Mouse (Mus musculus) CH12.LX (cell line): ENCODE results near the gene Gmpr2. TPM values are rescaled to one million over a fixed set of nuclear protein-coding genes. Genes with fewer than 3 reads are reported as not detected.

Experiments
- DNase-seq: peaks from one replicate; pipeline ENCODE4 v3.0.0-alpha.2; 2013; ENCODE audit errors: extremely low read depth
- H3K27ac ChIP-seq: 2 replicates; pipeline ENCODE4 v1.5.1; 2012; ENCODE audit warnings: low read depth, mild to moderate bottlenecking, control low read depth, moderate library complexity; ENCODE audit not compliant: insufficient read depth
- H3K27me3 ChIP-seq: replicated peaks from 2 replicates; pipeline ENCODE3; 2012; ENCODE audit warnings: inconsistent platforms
- H3K36me3 ChIP-seq, 2 experiments: replicated peaks in 1 of 2; 2 replicates each; pipeline versions ENCODE3 to v1.6.1; 2012; ENCODE audit warnings: inconsistent platforms in 1 of 2, low read length in 1 of 2, mild to moderate bottlenecking in 1 of 2, mixed read lengths in 1 of 2, moderate library complexity in 1 of 2; ENCODE audit not compliant: control insufficient read depth in 1 of 2, insufficient read depth in 1 of 2
- H3K4me1 ChIP-seq, 2 experiments: 2 replicates each; pipeline ENCODE4 v1.6.1; 2012; ENCODE audit warnings: inconsistent platforms in 1 of 2, moderate library complexity in 1 of 2; ENCODE audit not compliant: insufficient read depth in 2 of 2, control insufficient read depth in 1 of 2
- H3K4me2 ChIP-seq: 2 replicates; pipeline ENCODE4 v1.6.1; 2012; ENCODE audit warnings: low read depth, mild to moderate bottlenecking, control low read depth; ENCODE audit not compliant: poor library complexity, insufficient read depth, severe bottlenecking
- H3K4me3 ChIP-seq, 3 experiments: fragments of 150-350 bp in 1 of 3; sonication (generic) in 1 of 3; replicated peaks in 1 of 3; 2 replicates each; pipeline versions ENCODE3 to v1.5.1; 2011 to 2012; ENCODE audit warnings: low read depth in 2 of 3, low read length in 2 of 3, mild to moderate bottlenecking in 2 of 3, moderate library complexity in 2 of 3, control low read depth in 1 of 3, improper control_type of control experiment in 1 of 3, inconsistent platforms in 1 of 3, mixed read lengths in 1 of 3; ENCODE audit not compliant: poor library complexity in 1 of 3
- H3K79me2 ChIP-seq: replicated peaks from 2 replicates; pipeline ENCODE4 v1.6.1; 2012; ENCODE audit warnings: mild to moderate bottlenecking, moderate library complexity; ENCODE audit not compliant: control insufficient read depth, poor library complexity, insufficient read depth, severe bottlenecking; ENCODE audit errors: extremely low read depth
- H3K9ac ChIP-seq: 2 replicates; pipeline ENCODE4 v1.6.1; 2012; ENCODE audit warnings: low read depth, mild to moderate bottlenecking, control low read depth, moderate library complexity; ENCODE audit not compliant: insufficient read depth
- H3K9me3 ChIP-seq: replicated peaks from 2 replicates; pipeline ENCODE3; 2012; ENCODE audit warnings: low read length, inconsistent platforms, mixed read lengths
- E2F4 ChIP-seq: IDR thresholded peaks from 2 replicates; pipeline ENCODE4 v1.6.1; 2011; ENCODE audit warnings: low read depth, low read length, improper control_type of control experiment; ENCODE audit not compliant: insufficient replicate concordance
- ELF1 ChIP-seq: IDR thresholded peaks from 2 replicates; pipeline ENCODE4 v1.6.1; 2014; ENCODE audit warnings: low read depth, mild to moderate bottlenecking, inconsistent platforms, low read length, improper control_type of control experiment
- ETS1 ChIP-seq: conservative IDR thresholded peaks from 2 replicates; pipeline ENCODE4 v1.6.1; 2012; ENCODE audit warnings: low read depth, mild to moderate bottlenecking, inconsistent platforms, low read length, improper control_type of control experiment, moderate library complexity
- HCFC1 ChIP-seq: IDR thresholded peaks from 2 replicates; pipeline ENCODE4 v1.6.1; 2012; ENCODE audit warnings: low read depth, mild to moderate bottlenecking, inconsistent platforms, low read length, improper control_type of control experiment
- IRF4 ChIP-seq: IDR thresholded peaks from 2 replicates; pipeline ENCODE4 v1.6.1; 2014; ENCODE audit warnings: low read depth, mild to moderate bottlenecking, inconsistent platforms, low read length, improper control_type of control experiment
- JUN ChIP-seq: IDR thresholded peaks from 2 replicates; pipeline ENCODE4 v1.6.1; 2011; ENCODE audit warnings: low read depth, mild to moderate bottlenecking, low read length, improper control_type of control experiment, moderate library complexity; ENCODE audit not compliant: insufficient read depth
- JUND ChIP-seq: conservative IDR thresholded peaks from 2 replicates; pipeline ENCODE4 v1.6.1; 2011; ENCODE audit warnings: low read depth, low read length, improper control_type of control experiment
- KAT2A ChIP-seq: IDR thresholded peaks from 2 replicates; pipeline ENCODE4 v1.6.1; 2012; ENCODE audit warnings: low read length, improper control_type of control experiment, inconsistent platforms; ENCODE audit not compliant: insufficient replicate concordance
- MAZ ChIP-seq: IDR thresholded peaks from 2 replicates; pipeline ENCODE4 v1.6.1; 2012; ENCODE audit warnings: low read depth, mild to moderate bottlenecking, inconsistent platforms, low read length, improper control_type of control experiment, moderate library complexity
- MEF2A ChIP-seq: IDR thresholded peaks from 2 replicates; pipeline ENCODE4 v1.6.1; 2014; ENCODE audit warnings: low read depth, mild to moderate bottlenecking, inconsistent platforms, low read length, improper control_type of control experiment, borderline replicate concordance
- MXI1 ChIP-seq: IDR thresholded peaks from 2 replicates; pipeline ENCODE4 v1.6.1; 2011; ENCODE audit warnings: mild to moderate bottlenecking, low read depth, low read length, improper control_type of control experiment
- MYC ChIP-seq: IDR thresholded peaks from 2 replicates; pipeline ENCODE4 v1.6.1; 2011; ENCODE audit warnings: low read depth, mild to moderate bottlenecking, improper control_type of control experiment, low read length
- NELFE ChIP-seq: IDR thresholded peaks from 2 replicates; pipeline ENCODE4 v1.6.1; 2011; ENCODE audit warnings: low read depth, low read length, improper control_type of control experiment
- PAX5 ChIP-seq: IDR thresholded peaks from 2 replicates; pipeline ENCODE4 v1.6.1; 2012; ENCODE audit warnings: low read length, inconsistent platforms, mixed read lengths
- RCOR1 ChIP-seq: conservative IDR thresholded peaks from 2 replicates; pipeline ENCODE4 v1.6.1; 2012; ENCODE audit warnings: low read depth, mild to moderate bottlenecking, inconsistent platforms, low read length, improper control_type of control experiment
- TBP ChIP-seq: conservative IDR thresholded peaks from 2 replicates; pipeline ENCODE4 v1.6.1; 2011; ENCODE audit warnings: low read depth, low read length, improper control_type of control experiment
- TCF12 ChIP-seq: IDR thresholded peaks from 2 replicates; pipeline ENCODE4 v1.6.1; 2014; ENCODE audit warnings: low read depth, mild to moderate bottlenecking, inconsistent platforms, low read length, improper control_type of control experiment
- dilution Hi-C: fragments of 300-500 bp; cut with MboI; formaldehyde crosslinking; loops from 2 replicates; pipeline ENCODE4 v1.14.3; 2020; ENCODE audit warnings: low sequenced_read_pairs; ENCODE audit not compliant: extremely low pct_unique_long_range_greater_than_20kb, extremely low pct_ligation_motif_present
- in situ Hi-C: fragments of 300-500 bp; cut with MboI; formaldehyde crosslinking; loops from 3 replicates; pipeline ENCODE4 v1.14.3; 2019; ENCODE audit warnings: low sequenced_read_pairs, low pct_ligation_motif_present, low pct_unique_long_range_greater_than_20kb, mixed read lengths
- polyA plus RNA-seq: library from polyadenylated mRNA; unstranded; fragments of >175 nt; gene quantifications from 2 replicates; pipeline ENCODE4 v1.2.1, GENCODE M21; 2012; ENCODE audit warnings: low read depth; ENCODE audit not compliant: insufficient read length
- total RNA-seq, 2 experiments: library from RNA; depleted of rRNA; stranded (reverse); fragments of 300-350 nt in 1 of 2; fragments of >200 nt in 1 of 2; gene quantifications; 2 replicates each; pipeline ENCODE4 v1.2.3; 2012 to 2014

The Gmpr2 gene
- total and polyA plus RNA-seq, 3 experiments, result 34.7 to 51.3 (median 37.3) TPM

DNA sequence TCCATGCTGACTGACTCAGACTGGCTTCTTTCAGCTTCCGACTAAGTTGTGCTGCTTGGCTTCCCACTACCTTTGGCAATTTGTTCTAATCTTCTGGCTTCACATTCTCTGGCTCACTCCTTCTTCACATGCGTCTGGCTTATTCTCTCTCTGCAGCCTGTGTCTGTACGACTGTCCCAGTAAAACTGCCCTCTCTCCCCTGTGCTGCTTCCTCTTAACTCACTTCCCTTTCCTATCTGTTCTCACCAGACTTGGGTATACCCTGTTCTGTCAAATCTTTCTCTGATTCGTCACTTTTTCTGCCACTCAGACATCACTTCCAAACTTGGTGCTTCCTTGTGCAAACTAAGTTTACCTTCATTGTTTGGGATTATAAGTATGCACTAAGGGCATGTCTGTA lies 25.5 kb downstream of the Gmpr2 start:
- dilution Hi-C loops (no loop called here), in situ Hi-C loops (no loop called here)
- peak overlapping the region in 1 of 3 experiments; percentile 36 for H3K4me3 ChIP-seq
- H3K4me1 ChIP-seq, result peaks cover 0 to 3% of the 10 kb centered on the region in 2 experiments; a peak in 2 of 4 replicates
- H3K36me3 ChIP-seq, result no peaks in the 10 kb centered on the region
- DNase-seq, result peak; percentile 42
- peaks cover 11% of the 10 kb centered on the region for H3K9me3 ChIP-seq
- no peak overlapping the region for H3K4me2 ChIP-seq
- TF ChIP-seq ELF1, result no peak
- no peak for TF ChIP-seq MEF2A
- no peak for TF ChIP-seq E2F4
- TF ChIP-seq RCOR1, result no peak
- TF ChIP-seq JUN, result no peak
- TF ChIP-seq IRF4, result no peak
- TF ChIP-seq HCFC1, result no peak
- TF ChIP-seq NELFE, result no peak
- TF ChIP-seq MYC, result no peak
- no peak for TF ChIP-seq MXI1
- TF ChIP-seq KAT2A, result no peak
- no peak for TF ChIP-seq TCF12
- no peak for TF ChIP-seq ETS1
- no peak for TF ChIP-seq TBP
- no peak for TF ChIP-seq PAX5
- no peak for TF ChIP-seq JUND
- TF ChIP-seq MAZ, result no peak
- H3K9ac ChIP-seq, result no peak overlapping the region
- H3K79me2 ChIP-seq, result no peaks in the 10 kb centered on the region
- H3K27ac ChIP-seq, result no peak overlapping the region
- H3K27me3 ChIP-seq, result no peaks in the 10 kb centered on the region

DNA sequence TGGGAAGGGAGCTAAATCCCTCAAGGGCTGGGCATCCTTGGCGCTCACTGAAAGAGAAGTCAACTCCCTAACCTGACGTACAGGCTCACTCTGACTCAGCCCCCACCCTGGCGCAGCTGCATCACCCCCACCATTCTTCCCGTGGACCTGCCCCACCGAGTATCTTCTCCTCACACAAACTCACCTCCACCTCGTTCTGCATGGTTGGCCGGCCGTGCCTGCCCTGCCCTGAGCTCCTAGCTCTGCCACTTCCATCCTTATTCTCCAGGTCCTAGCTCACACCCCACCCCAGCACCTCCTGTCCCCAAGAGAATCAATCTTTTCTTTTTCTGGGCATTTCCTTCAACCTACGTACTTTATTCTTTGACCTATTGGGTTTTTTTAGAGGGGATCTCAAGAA lies 29.4 kb downstream of the Gmpr2 start:
- Histone ChIP-seq H3K79me2 (no peaks in the 10 kb centered on the region), H3K4me1 (peaks cover 0 to 3% of the 10 kb centered on the region in 2 experiments; a peak in 2 of 4 replicates), H3K9ac (no peak overlapping the region), H3K9me3 (no peaks in the 10 kb centered on the region), H3K36me3 (no peaks in the 10 kb centered on the region), H3K27ac (no peak overlapping the region), H3K4me2 (no peak overlapping the region), H3K4me3 (no peak overlapping the region), H3K27me3 (no peaks in the 10 kb centered on the region)
- TF ChIP-seq MAZ (no peak), PAX5 (no peak)
- dilution Hi-C loops, result no loop called here
- in situ Hi-C loops, result no loop called here
- no peak for DNase-seq
